Mouse (Mus musculus) Muller cell, postnatal 12 days (primary cell): ENCODE results near the gene Tmem170.

Experiments used
- DNase-seq: peaks from one replicate; pipeline ENCODE4 v3.0.0-alpha.2; 2015; ENCODE audit errors: inconsistent ontology term

Tmem170 gene

GRCm38 (mm10) chr8:111813818-111814217 lies 62.7 kb downstream of the Tmem170 start:
- DNase-seq: no peak
